Mouse (Mus musculus): ENCODE results near the gene Mfsd9.

DNA sequence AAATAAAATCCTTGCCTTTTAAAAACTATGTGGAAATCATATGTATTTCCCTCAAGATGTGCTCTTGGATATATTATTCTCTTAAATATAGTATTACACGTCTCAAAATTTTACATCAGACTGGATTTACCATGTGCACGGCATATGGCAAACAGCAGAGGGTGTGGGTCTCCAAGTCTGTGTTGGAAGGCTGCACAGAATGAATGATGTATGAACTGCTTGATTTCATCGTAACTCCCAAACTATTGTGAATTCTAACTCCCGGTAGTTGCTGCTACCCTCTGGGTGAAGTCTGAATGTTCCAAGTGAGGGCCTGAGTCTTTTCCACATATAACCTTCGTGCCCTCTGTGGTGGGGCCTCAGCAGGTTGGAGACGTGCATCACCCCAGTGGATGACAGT is 1.5 kb downstream of the Mfsd9 start:
- TF ChIP-seq ZMIZ1 (IDR thresholded peaks at IDR 0.05; ENCODE audit: low read depth, low read length) (no peak), POLR2A (IDR thresholded peaks at IDR 0.05; ENCODE audit: low read depth, low read length) (no peak), MAX (IDR thresholded peaks at IDR 0.05; ENCODE audit: low read length) (no peak), E2F4 (IDR thresholded peaks at IDR 0.05; ENCODE audit: insufficient replicate concordance, low read depth, low read length) (no peak), MYC (IDR thresholded peaks at IDR 0.05; ENCODE audit: low read depth, low read length) (no peak), EP300 (IDR thresholded peaks at IDR 0.05; ENCODE audit: low read length) (no peak), HCFC1 (IDR thresholded peaks at IDR 0.05; ENCODE audit: low read depth, low read length) (no peak), USF1 (IDR thresholded peaks at IDR 0.05; ENCODE audit: low read depth, low read length) (no peak)
